Mouse (Mus musculus) MEL (cell line): ENCODE data around the gene Pde3b. TPM values are rescaled to one million over a fixed set of nuclear protein-coding genes. Genes with fewer than 3 reads are reported as not detected.
A peak's percentile ranks its signal among the peaks of the same experiment; 100 is the strongest.

Source experiments
- DNase-seq: peaks from one replicate; pipeline ENCODE4 v3.0.0; 2011; ENCODE audit warnings: low read depth, low spot score
- H3K27ac ChIP-seq: 2 replicates; pipeline ENCODE4 v1.5.1; 2012; ENCODE audit warnings: low read depth, mild to moderate bottlenecking, control low read depth, low read length, moderate library complexity; ENCODE audit not compliant: control insufficient read depth
- H3K27me3 ChIP-seq, 2 experiments: fragments of 150-350 bp in 1 of 2; sonication (generic) in 1 of 2; 2 replicates each; pipeline ENCODE4 v1.6.1; 2012; ENCODE audit warnings: low read length in 2 of 2, mild to moderate bottlenecking in 2 of 2, improper control_type of control experiment in 1 of 2, moderate library complexity in 1 of 2; ENCODE audit not compliant: insufficient read depth in 2 of 2, control insufficient read depth in 1 of 2
- H3K36me3 ChIP-seq, 2 experiments: 2 replicates each; pipeline ENCODE4 v1.6.1; 2012 to 2014; ENCODE audit warnings: low read length in 2 of 2, improper control_type of control experiment in 1 of 2, inconsistent platforms in 1 of 2, mild to moderate bottlenecking in 1 of 2; ENCODE audit not compliant: insufficient read depth in 2 of 2, control insufficient read depth in 1 of 2
- H3K4me1 ChIP-seq, 2 experiments: fragments of 150-350 bp in 1 of 2; sonication (generic) in 1 of 2; 2 replicates each; pipeline ENCODE4 v1.6.1; 2012; ENCODE audit warnings: low read length in 2 of 2, improper control_type of control experiment in 1 of 2, mild to moderate bottlenecking in 1 of 2; ENCODE audit not compliant: insufficient read depth in 2 of 2, control insufficient read depth in 1 of 2
- H3K4me3 ChIP-seq, 2 experiments: fragments of 150-350 bp in 1 of 2; sonication (generic) in 1 of 2; 2 replicates each; pipeline ENCODE4 v1.5.1; 2012; ENCODE audit warnings: low read depth in 2 of 2, low read length in 2 of 2, mild to moderate bottlenecking in 2 of 2, moderate library complexity in 2 of 2, control low read depth in 1 of 2, improper control_type of control experiment in 1 of 2; ENCODE audit not compliant: control insufficient read depth in 1 of 2, insufficient read depth in 1 of 2
- H3K79me2 ChIP-seq: 2 replicates; pipeline ENCODE4 v1.6.1; 2012; ENCODE audit warnings: mild to moderate bottlenecking, low read length, moderate library complexity; ENCODE audit not compliant: control insufficient read depth, poor library complexity, insufficient read depth
- H3K9ac ChIP-seq: 2 replicates; pipeline ENCODE4 v1.6.1; 2012; ENCODE audit warnings: low read depth, mild to moderate bottlenecking, control low read depth, low read length, moderate library complexity; ENCODE audit not compliant: control insufficient read depth, poor library complexity, severe bottlenecking
- H3K9me3 ChIP-seq: fragments of 150-350 bp; sonication (generic); replicated peaks from 2 replicates; pipeline ENCODE4 v1.6.1; 2012; ENCODE audit warnings: mild to moderate bottlenecking, low read length, improper control_type of control experiment, moderate library complexity; ENCODE audit not compliant: insufficient read depth
- CHD1 ChIP-seq: IDR thresholded peaks from 2 replicates; pipeline ENCODE4 v1.6.1; 2012; ENCODE audit warnings: low read depth, mild to moderate bottlenecking, inconsistent platforms, low read length, improper control_type of control experiment
- CHD2 ChIP-seq: IDR thresholded peaks from 2 replicates; pipeline ENCODE4 v1.6.1; 2011; ENCODE audit warnings: low read length, improper control_type of control experiment
- CTCF ChIP-seq, 3 experiments: IDR thresholded peaks in 2 of 3; conservative IDR thresholded peaks in 1 of 3; 2 replicates each; pipeline ENCODE4 v1.5.1; 2011 to 2012; ENCODE audit warnings: low read length in 3 of 3, low read depth in 2 of 3, mild to moderate bottlenecking in 2 of 3, improper control_type of control experiment in 1 of 3, inconsistent platforms in 1 of 3, mixed read lengths in 1 of 3, moderate library complexity in 1 of 3; ENCODE audit not compliant: control insufficient read depth in 1 of 3, insufficient read depth in 1 of 3, poor library complexity in 1 of 3, severe bottlenecking in 1 of 3
- E2F4 ChIP-seq: IDR thresholded peaks from 2 replicates; pipeline ENCODE4 v1.6.1; 2011; ENCODE audit warnings: low read depth, low read length, improper control_type of control experiment, borderline replicate concordance
- ELF1 ChIP-seq: IDR thresholded peaks from 2 replicates; pipeline ENCODE4 v1.6.1; 2014; ENCODE audit warnings: low read depth, mild to moderate bottlenecking, inconsistent platforms, low read length, improper control_type of control experiment, moderate library complexity
- EP300 ChIP-seq, 2 experiments: IDR thresholded peaks; 2 replicates each; pipeline ENCODE4 v1.6.1; 2011; ENCODE audit warnings: improper control_type of control experiment in 2 of 2, low read length in 2 of 2, low read depth in 1 of 2, mild to moderate bottlenecking in 1 of 2
- ETS1 ChIP-seq: IDR thresholded peaks from 2 replicates; pipeline ENCODE4 v1.6.1; 2012; ENCODE audit warnings: low read depth, mild to moderate bottlenecking, inconsistent platforms, low read length, improper control_type of control experiment, moderate library complexity
- GABPA ChIP-seq: IDR thresholded peaks from 2 replicates; pipeline ENCODE4 v1.6.1; 2012; ENCODE audit warnings: low read depth, mild to moderate bottlenecking, inconsistent platforms, low read length, improper control_type of control experiment, moderate library complexity
- JUND ChIP-seq: IDR thresholded peaks from 2 replicates; pipeline ENCODE4 v1.6.1; 2011; ENCODE audit warnings: low read depth, mild to moderate bottlenecking, improper control_type of control experiment, low read length
- MYB ChIP-seq: IDR thresholded peaks from 2 replicates; pipeline ENCODE4 v1.6.1; 2011; ENCODE audit warnings: mild to moderate bottlenecking, low read depth, low read length, improper control_type of control experiment
- POLR2A ChIP-seq, 2 experiments: IDR thresholded peaks; 2 replicates each; pipeline ENCODE4 v1.6.1; 2011 to 2012; ENCODE audit warnings: low read length in 2 of 2, mild to moderate bottlenecking in 2 of 2, control low read depth in 1 of 2, improper control_type of control experiment in 1 of 2, low read depth in 1 of 2, moderate library complexity in 1 of 2; ENCODE audit not compliant: control insufficient read depth in 1 of 2, insufficient read depth in 1 of 2, poor library complexity in 1 of 2
- POLR2AphosphoS2 ChIP-seq: IDR thresholded peaks from 2 replicates; pipeline ENCODE4 v1.6.1; 2011; ENCODE audit warnings: low read length, improper control_type of control experiment
- POLR2AphosphoS5 ChIP-seq: IDR thresholded peaks from 2 replicates; pipeline ENCODE4 v1.6.1; 2012; ENCODE audit warnings: low read depth, borderline replicate concordance, mild to moderate bottlenecking, inconsistent platforms, low read length, moderate library complexity, mixed read lengths
- RAD21 ChIP-seq: IDR thresholded peaks from 2 replicates; pipeline ENCODE4 v1.6.1; 2011; ENCODE audit warnings: mild to moderate bottlenecking, low read depth, low read length, improper control_type of control experiment
- SMC3 ChIP-seq: IDR thresholded peaks from 2 replicates; pipeline ENCODE4 v1.6.1; 2011; ENCODE audit warnings: low read depth, low read length, improper control_type of control experiment
- TBP ChIP-seq: IDR thresholded peaks from 2 replicates; pipeline ENCODE4 v1.8.0; 2011; ENCODE audit warnings: low read depth, low read length, improper control_type of control experiment
- TCF12 ChIP-seq: IDR thresholded peaks from 2 replicates; pipeline ENCODE4 v1.6.1; 2014; ENCODE audit warnings: low read depth, mild to moderate bottlenecking, inconsistent platforms, low read length, improper control_type of control experiment, moderate library complexity
- USF1 ChIP-seq: IDR thresholded peaks from 2 replicates; pipeline ENCODE4 v1.6.1; 2014; ENCODE audit warnings: low read depth, mild to moderate bottlenecking, inconsistent platforms, low read length, improper control_type of control experiment, moderate library complexity
- ZC3H11A ChIP-seq: IDR thresholded peaks from 2 replicates; pipeline ENCODE4 v1.6.1; 2012; ENCODE audit warnings: low read depth, mild to moderate bottlenecking, inconsistent platforms, low read length, improper control_type of control experiment
- ZMIZ1 ChIP-seq: IDR thresholded peaks from 2 replicates; pipeline ENCODE4 v1.6.1; 2012; ENCODE audit warnings: low read depth, mild to moderate bottlenecking, inconsistent platforms, low read length, improper control_type of control experiment, moderate library complexity
- polyA plus RNA-seq, 2 experiments: library from polyadenylated mRNA; stranded (reverse) in 1 of 2; unstranded in 1 of 2; fragments of >175 nt in 1 of 2; fragments of >200 nt in 1 of 2; gene quantifications; 2 replicates each; pipeline versions ENCODE4 v1.2.1 to v1.2.4; 2012; ENCODE audit warnings: low replicate concordance in 2 of 2, low read depth in 1 of 2; ENCODE audit not compliant: insufficient read length in 2 of 2, insufficient read depth in 1 of 2, missing spikeins in 1 of 2
- total RNA-seq: library from RNA; depleted of rRNA; stranded (reverse); fragments of 300-350 nt; gene quantifications from 2 replicates; pipeline ENCODE4 v1.2.3, GENCODE M21; 2012

The Pde3b gene
- total and polyA plus RNA-seq, 3 experiments = 4.5 to 36.6 (median 9.9) TPM

- TF ChIP-seq ELF1 (no peak), JUND (no peak), GABPA (no peak), CHD2 (no peak), E2F4 (no peak), SMC3 (no peak), TCF12 (no peak), CHD1 (no peak), POLR2AphosphoS2 (no peak), USF1 (no peak), ZC3H11A (no peak), TBP (no peak), EP300 (IDR thresholded peaks at IDR 0.05; ENCODE audit: low read depth in 1 of 2, low read length in 2 of 2) (no peak), ZMIZ1 (no peak), POLR2AphosphoS5 (no peak), MYB (no peak), CTCF (IDR thresholded peaks at IDR 0.05 in 2 of 3, conservative IDR thresholded peaks at IDR 0.05 in 1 of 3; ENCODE audit: control insufficient read depth in 1 of 3, insufficient read depth in 1 of 3, low read depth in 2 of 3, low read length in 3 of 3, poor library complexity in 1 of 3, severe bottlenecking in 1 of 3) (no peak), RAD21 (no peak), POLR2A (IDR thresholded peaks at IDR 0.05; ENCODE audit: control insufficient read depth in 1 of 2, insufficient read depth in 1 of 2, low read depth in 1 of 2, low read length in 2 of 2, poor library complexity in 1 of 2) (no peak)
- H3K36me3 ChIP-seq = peaks cover 0 to 7% of the 10 kb centered on the region in 2 experiments; a peak in 2 of 4 replicates
- H3K4me1 ChIP-seq = peaks cover 0 to 2% of the 10 kb centered on the region in 2 experiments; a peak in 1 of 4 replicates
- H3K27me3 ChIP-seq = no peaks in the 10 kb centered on the region
- H3K9ac ChIP-seq = no peak overlapping the region
- peaks cover 5% of the 10 kb centered on the region for H3K79me2 ChIP-seq
- H3K4me3 ChIP-seq = no peak overlapping the region
- H3K27ac ChIP-seq = no peak overlapping the region
- no peaks in the 10 kb centered on the region for H3K9me3 ChIP-seq
- no peak for DNase-seq
These were observed 16.9 kb downstream of the Pde3b start for GRCm38 (mm10) chr7:114431966-114432365.

GRCm38 (mm10) chr7:114439726-114440125 lies 24.6 kb downstream of the Pde3b start:
- Histone ChIP-seq H3K27me3 (no peaks in the 10 kb centered on the region), H3K36me3 (peaks cover 0 to 20% of the 10 kb centered on the region in 2 experiments; a peak in 2 of 4 replicates), H3K9me3 (no peaks in the 10 kb centered on the region), H3K79me2 (peaks cover 8% of the 10 kb centered on the region), H3K4me3 (peak overlapping the region in 1 of 2 experiments; percentile 12; a peak in 2 of 4 replicates), H3K4me1 (peaks cover 4 to 12% of the 10 kb centered on the region in 2 experiments; a peak in 3 of 4 replicates), H3K9ac (no peak overlapping the region; the same call in 1 of the 2 replicates), H3K27ac (no peak overlapping the region)
- peak; percentile 28 for DNase-seq
- no peak for TF ChIP-seq JUND
- 0 out of 2 replicates have a peak, but pooled peaks have one; percentile 31 for TF ChIP-seq ETS1
